Mouse (Mus musculus) 3T3-L1 (cell line): ENCODE results near the gene Gsx1.
A peak's percentile ranks its signal among the peaks of the same experiment; 100 is the strongest.

Experiments
- DNase-seq: peaks from one replicate; pipeline ENCODE4 v3.0.0-alpha.2; 2015; ENCODE audit warnings: low read depth, low spot score

The Gsx1 gene

GRCm38 (mm10) chr5:147188571-147188975 is at the start of gene Gsx1:
Gsx1 (plus strand) TSS chr5:147188696.
- no peak for DNase-seq

GRCm38 (mm10) chr5:147147340-147147739 is 41.2 kb upstream of the Gsx1 start:
- DNase-seq = no peak

- DNase-seq = no peak
Measured at GRCm38 (mm10) chr5:147154806-147155371, 33.6 kb upstream of the Gsx1 start.

GRCm38 (mm10) chr5:147155449-147156133 is 32.9 kb upstream of the Gsx1 start:
- DNase-seq = no peak

DNA sequence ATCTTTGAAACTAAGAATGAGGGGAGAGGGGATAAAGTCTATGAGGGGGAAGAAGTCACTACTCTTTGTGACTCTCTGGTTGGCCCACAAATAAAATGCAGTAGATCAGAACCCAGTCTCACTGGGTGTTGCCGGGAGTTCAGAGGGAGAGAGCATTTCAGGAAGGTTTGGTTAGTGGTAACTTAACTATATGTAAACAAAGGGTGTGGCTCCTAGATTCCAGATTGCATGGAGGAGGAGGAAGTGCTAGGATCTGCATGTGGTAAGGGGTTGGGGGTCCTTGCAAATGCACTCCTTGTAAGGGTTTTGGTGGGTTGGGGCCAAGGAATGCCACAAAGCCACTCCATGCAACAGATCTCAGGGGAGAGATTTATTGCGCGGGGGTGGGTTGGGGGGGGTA is 32.1 kb upstream of the Gsx1 start:
- no peak for DNase-seq

DNA sequence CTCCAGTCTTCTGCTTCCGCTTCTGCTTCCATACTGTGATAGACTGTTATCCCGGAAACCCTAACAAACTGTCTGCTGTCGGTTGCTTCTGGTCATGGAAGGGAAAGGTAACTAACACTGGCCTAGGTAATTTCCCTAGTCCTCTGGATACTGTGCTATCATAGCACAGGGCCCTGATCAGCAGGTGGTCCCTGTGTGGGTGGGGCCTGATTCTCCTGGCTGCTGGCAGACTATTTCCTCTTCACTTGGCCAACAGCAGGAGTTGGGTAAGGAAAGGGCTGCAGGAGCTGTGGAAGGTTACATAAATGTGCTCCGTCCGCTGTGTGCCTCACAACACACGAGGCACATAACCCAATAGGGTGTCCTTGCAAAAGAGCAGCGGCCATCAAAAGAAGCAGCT is 31.1 kb upstream of the Gsx1 start:
- no peak for DNase-seq

GRCm38 (mm10) chr5:147159320-147159719 is 29.2 kb upstream of the Gsx1 start:
- DNase-seq = peak; percentile 21

GRCm38 (mm10) chr5:147159792-147160191 is 28.7 kb upstream of the Gsx1 start:
- DNase-seq = no peak

DNA sequence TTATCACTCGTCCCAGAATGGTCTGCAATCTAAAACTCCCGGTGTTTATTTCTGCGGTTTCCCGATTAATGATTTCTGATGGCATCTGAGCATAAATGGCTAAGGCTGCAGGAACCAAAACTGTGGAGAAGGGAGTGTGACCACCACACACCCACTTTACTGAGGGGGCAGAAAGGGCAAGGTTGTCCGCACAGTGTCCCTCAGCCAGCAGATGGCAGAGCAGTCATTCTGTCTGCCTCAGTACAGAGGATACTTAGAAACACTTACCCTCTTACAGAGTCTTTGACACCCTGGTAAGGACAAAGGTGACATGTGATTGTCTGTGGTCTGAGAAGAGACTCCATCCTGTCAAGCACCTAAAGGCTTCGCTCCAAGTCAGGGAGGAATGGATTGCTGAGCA is 23.4 kb upstream of the Gsx1 start:
- peak; percentile 22 for DNase-seq

DNA sequence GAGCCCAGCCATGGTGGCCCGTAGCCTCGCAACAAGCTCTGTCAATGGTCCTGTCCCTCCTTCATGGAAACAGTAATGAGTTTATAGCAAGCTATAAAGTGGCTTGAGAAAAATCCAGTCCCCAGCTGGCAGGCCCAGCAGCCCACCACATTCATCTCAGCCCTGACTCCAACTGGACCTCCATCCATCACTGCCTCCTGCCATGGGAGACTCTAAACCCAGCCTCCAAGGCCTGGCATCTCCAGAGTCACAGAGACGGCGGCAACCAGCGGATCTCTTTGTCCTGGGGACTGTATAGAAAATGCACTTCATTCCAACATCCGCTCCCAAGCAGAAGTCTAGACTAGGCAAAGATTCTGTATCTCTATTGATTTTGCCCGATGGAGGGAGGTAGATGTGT is 18.4 kb upstream of the Gsx1 start:
- no peak for DNase-seq

DNA sequence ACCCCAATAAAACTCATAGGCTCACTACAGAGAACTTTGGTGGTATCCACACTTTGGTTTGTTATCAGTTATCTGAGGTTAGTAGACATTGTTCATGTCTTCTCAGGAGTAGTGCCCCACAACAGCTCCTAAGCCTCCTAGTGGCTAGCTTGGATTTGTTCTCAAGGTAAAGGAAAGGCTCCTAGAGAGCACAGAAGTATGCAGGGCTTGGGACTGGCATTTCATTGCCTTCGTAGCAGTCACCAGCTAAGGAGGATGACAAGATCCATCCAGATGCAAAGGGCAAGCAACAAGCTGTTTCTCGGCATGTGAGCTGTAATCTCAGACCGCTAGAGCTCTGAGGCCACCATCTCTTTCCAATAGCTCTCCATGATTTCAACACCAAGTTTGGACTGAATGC is 14.4 kb upstream of the Gsx1 start:
- DNase-seq = no peak

GRCm38 (mm10) chr5:147185174-147185915 is 3.2 kb upstream of the Gsx1 start:
- DNase-seq = no peak

DNA sequence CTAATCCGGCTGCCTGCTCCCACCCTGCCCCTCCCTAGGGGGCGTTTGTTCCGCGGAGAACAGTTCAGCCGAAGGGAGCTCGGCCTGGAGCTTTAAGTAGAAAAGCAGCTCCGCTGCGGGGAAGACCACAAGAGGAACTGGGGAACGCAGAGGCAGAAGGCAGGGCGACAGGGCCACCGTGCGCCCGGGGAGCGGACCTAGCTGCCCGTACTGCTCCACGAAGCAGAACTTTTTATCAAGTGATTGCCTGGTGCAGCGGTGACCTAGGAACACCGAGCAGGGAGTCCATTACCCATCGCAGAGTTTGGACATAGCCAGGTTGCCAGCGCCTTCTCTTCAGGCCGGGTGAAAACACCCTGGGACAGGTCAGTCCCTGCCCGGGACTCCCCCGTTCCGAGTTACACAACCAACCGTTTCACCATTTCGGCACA is 2.5 kb upstream of the Gsx1 start:
- DNase-seq = no peak

DNA sequence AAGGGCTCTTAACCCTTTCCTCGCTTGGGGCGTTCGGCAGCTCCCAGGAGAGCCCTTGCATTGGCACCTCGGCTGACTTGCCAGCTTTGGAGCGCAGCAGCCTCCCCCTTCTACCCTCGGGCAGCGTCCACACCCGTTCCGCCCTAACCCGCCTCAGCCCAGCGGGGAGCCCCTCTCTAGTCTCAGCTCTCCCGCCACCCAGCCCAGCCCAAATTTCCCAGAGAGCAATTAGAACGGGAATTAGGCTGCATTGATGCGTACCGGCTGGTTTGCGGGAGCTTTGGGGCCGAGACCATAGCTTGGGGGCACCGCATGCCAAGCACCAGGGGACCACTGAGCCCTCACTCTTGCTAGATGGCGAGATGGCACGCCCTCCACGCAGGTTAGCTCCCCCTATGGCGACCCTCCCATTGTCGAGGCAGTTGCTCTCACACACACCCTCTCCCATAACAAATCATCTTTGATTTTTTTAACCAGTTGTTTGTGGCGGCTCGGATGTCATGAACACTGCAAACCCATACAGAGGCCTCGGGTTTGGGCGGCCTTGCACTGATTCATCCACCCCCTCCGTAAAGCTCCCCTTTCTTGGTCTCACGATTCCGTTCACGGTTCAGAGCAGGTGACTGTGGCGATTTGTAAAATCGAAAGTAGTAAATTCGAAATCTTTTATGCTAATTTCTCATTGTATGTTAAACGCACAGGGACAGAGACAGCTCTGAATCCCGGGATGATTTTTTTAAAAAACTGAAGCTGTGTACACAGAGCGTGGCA is 1.5 kb upstream of the Gsx1 start:
- DNase-seq = no peak

- no peak for DNase-seq
Measured at GRCm38 (mm10) chr5:147187552-147188170, 835 bp upstream of the Gsx1 start.

DNA sequence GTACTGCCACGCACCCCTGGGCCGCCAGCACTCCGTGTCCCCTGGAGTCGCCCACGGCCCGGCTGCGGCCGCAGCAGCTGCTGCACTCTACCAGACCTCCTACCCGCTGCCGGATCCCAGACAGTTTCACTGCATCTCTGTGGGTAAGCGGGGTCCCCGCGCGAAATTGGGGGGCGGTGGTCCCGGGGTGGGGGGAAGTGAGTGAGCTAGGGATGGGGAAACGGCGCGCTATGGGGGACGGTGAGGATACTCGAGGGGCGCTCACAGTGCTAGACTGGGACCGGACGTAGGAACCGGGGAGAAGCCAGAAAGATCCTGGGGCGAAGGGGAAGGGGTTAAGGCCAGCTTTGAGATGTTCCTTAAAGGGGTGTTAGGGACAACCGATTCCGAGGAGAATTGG is 660 bp downstream of the Gsx1 start:
- no peak for DNase-seq

- DNase-seq = no peak
Measured at GRCm38 (mm10) chr5:147189836-147190602, 1.5 kb downstream of the Gsx1 start.

DNA sequence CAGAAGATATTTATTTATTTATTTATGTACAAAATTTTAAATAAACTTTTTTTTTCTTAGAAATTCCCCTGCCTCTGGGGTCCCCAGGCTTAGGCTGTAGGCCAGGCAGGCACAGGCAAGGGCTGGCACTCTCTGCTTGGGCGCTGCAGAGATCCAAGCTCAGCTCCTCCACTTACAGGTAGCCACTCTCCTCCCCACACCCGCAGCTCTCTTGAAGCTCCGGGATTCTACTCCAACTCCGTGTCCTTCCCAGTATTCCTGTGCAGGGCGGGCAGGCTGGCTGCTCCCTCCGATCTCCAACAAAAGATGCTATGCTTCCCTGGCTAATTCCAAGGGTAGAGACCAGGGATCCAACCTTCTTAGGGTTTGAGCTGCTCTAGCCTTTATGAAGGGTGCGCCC is 2.4 kb downstream of the Gsx1 start:
- no peak for DNase-seq

DNA sequence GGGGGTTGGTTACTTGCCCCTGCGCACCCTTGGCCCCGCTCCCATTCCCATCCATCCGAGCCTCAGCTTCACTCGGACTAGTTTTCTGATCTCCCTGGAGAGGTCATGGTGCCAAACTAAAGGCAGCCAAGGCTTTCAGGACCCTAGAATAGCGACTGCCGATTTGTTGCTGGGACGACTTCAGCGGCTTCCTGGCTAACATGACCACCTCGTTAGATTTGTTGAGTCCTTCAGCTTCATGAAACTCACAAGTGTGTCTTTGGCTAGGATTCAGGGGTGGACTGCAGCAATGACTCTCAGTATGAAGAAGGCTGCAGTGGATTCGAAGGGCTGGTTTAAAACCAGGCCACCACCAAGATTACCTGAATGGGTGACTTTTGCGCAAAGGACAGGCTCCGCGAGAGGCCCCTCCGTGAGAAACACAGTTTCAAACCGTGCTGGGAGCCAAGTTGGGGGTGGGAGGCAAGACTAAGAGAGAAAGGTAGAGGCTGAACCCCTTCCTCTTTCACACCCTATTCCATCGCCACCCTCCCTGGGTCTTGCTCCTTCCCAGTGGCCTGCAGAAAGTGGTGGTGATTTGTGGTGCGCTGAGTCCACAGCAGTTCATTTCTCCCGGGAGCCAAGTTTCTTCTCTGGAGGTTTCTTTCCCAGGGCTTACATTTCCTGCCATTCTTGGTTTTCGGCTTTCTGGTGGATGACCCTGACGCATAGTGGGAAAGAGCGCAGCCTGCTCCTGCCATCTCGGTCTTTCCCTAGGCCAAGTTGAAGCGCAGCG is 3.5 kb downstream of the Gsx1 start:
- no peak for DNase-seq

- no peak for DNase-seq
Measured at GRCm38 (mm10) chr5:147192576-147192960, 4.1 kb downstream of the Gsx1 start.
